Mouse (Mus musculus) embryo, embryonic 11.5 days (tissue): ENCODE measurements around the gene Lix1l.

Experiments used
- DNase-seq: peaks from one replicate; pipeline ENCODE4 v3.0.0-alpha.2; 2012; ENCODE audit warnings: low read depth, low spot score

The Lix1l gene

DNA sequence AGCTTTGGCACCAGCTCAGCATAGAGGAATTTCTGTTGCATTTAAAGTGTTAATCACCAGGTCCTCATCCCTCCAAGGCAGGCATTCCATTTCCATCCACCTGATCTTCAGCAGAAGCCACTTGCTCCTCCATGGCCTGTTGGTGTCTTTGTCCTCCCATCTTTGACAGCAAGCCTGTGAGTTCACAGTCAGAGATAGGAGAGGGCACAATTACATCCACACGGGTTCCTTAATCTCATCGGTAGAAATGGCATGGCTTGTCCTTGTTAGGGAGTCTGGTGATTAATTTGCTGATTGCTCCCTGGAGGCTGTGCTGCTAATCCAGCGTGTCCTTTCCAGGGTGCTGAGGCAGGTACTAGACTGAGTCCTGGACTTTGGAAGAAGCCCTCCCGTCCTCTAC is 72.6 kb downstream of the Lix1l start:
- no peak for DNase-seq

- DNase-seq: peak; percentile 35
These were observed 73.5 kb downstream of the Lix1l start for GRCm38 (mm10) chr3:96674442-96674841.

DNA sequence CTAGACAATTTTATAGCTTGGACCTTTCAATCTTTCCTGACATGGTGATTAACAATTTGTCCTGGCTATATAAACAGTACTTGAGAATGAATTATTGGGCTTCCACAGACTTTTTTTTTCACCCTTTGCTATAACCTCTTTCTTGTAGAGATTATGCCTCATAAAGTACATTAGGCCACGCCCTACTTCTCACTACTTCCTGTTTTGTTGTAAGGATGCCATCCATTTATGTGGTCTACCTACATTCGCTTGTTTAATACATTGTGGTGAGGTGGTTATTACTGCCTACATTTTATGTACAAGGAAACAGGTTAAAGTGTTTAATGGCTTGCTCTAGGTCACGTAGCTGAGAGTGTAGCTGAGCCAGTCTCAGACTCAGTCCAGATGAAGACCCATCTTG is 74.2 kb downstream of the Lix1l start:
- no peak for DNase-seq

DNA sequence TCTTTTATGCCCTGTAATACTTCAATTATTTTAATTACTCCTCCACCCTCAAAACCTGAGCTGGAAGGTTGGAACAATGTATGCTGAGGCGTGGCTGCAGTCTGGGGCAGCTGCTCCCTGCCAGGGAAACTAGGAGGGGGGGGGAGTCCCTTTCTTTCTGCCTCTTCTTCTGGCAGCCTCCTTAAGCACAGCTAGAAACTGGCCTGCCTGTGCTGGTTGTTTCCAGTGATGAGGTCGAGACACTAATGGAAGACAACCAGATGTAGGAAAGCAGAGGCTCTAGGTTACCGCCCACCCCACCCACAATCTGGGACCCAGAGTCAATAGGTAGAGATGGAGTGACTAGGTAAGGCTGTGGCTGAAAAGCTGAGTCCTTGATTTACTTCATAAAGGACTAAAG is 74.7 kb downstream of the Lix1l start:
- no peak for DNase-seq
